In the genomic region with DNA sequence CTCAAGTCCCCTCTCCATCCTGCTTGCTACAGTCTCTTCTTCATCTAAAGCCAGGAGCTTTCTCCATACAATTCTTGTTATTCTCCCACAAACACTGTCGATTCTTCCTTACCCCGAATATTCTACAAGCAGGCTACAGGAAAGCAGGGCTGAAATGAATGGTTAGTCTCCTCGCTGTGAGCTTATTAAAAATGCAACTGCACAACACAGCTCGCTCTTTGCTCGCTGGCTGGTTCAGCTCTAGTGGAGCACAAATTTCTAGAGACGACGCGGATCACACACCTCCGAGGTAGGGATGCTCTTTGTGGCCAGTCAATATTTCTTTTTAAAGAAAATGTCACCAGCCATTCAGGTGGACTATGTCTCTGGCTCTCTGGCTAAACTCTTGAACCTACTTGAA, we compare ENCODE assay signal across 16 mouse cellular contexts.
A peak's percentile ranks its signal among the peaks of the same experiment; 100 is the strongest.
DNase-seq lines count a peak whose midpoint lies in the region; ATAC-seq and TF ChIP-seq lines count a peak whose summit lies in the region.
"Had no signal": no experiment of that assay in that cellular context is flagged by ENCODE, and none has a peak within 500 bp of the region (broad histone marks: within the 10 kb centered on the region; RNA-seq: fewer than 3 reads in every experiment).

No protein-coding gene starts in this region.

- 78% methylated on average over 9 of the region's 9 CpGs for WGBS in forebrain, embryonic 10.5 days
- WGBS in forebrain, embryonic 12.5 days, result 30% methylated on average over 9 of the region's 9 CpGs
- WGBS in hindbrain, embryonic 13.5 days, result 28% methylated on average over 9 of the region's 9 CpGs
- 24% methylated on average over 9 of the region's 9 CpGs for WGBS in midbrain, postnatal 0 days
- 89% methylated on average over 9 of the region's 9 CpGs for WGBS in heart, embryonic 11.5 days (ENCODE audit: insufficient replicate concordance)

- peak overlapping the region; percentile 36 for H3K4me2 ChIP-seq in forebrain, embryonic 12.5 days
- H3K4me2 ChIP-seq in hindbrain, embryonic 13.5 days, result peak overlapping the region; percentile 21
- H3K4me2 ChIP-seq in midbrain, postnatal 0 days (ENCODE audit: low read depth, low read length, poor library complexity, severe bottlenecking), result 0 out of 2 replicates have a peak overlapping the region, but pooled peaks have one; percentile 4
- H3K4me2 ChIP-seq in heart, embryonic 11.5 days, result no peak overlapping the region
- H3K4me2 ChIP-seq: heart, embryonic 12.5 days; lung, embryonic 14.5 days had no signal

- no peak for DNase-seq in forebrain, embryonic 10.5 days (ENCODE audit: extremely low spot score, low spot score)
- DNase-seq in midbrain, postnatal 0 days (ENCODE audit: low spot score), result peak; percentile 34
- DNase-seq in cerebellum, adult 11 months, result no peak
- DNase-seq in ovary, postnatal 14 days (ENCODE audit: low spot score), result no peak
- DNase-seq: adrenal gland, adult 8-10 months; cerebellum, postnatal 14 days; gastrocnemius, postnatal 36 days; lung, embryonic 14.5 days; thymus, postnatal 14 days had no signal

- peak overlapping the region; percentile 73 for H3K27ac ChIP-seq in forebrain, embryonic 10.5 days
- no peak overlapping the region for H3K27ac ChIP-seq in forebrain, embryonic 12.5 days
- H3K27ac ChIP-seq in hindbrain, embryonic 13.5 days, result peak overlapping the region; percentile 82
- H3K27ac ChIP-seq in midbrain, postnatal 0 days (ENCODE audit: low read depth, low read length), result peak overlapping the region; percentile 26; the same call in 1 of the 2 replicates
- H3K27ac ChIP-seq in heart, embryonic 11.5 days (ENCODE audit: low read depth, low read length), result no peak overlapping the region
- H3K27ac ChIP-seq: stomach, postnatal 0 days had no signal

- peaks cover 18% of the 10 kb centered on the region for H3K4me1 ChIP-seq in forebrain, embryonic 10.5 days
- H3K4me1 ChIP-seq in forebrain, embryonic 12.5 days, result peaks cover 16% of the 10 kb centered on the region
- peaks cover 13% of the 10 kb centered on the region for H3K4me1 ChIP-seq in hindbrain, embryonic 13.5 days (replicated peaks)
- no peaks in the 10 kb centered on the region; the same call in 1 of the 2 replicates for H3K4me1 ChIP-seq in midbrain, postnatal 0 days (ENCODE audit: insufficient read depth, low read length)
- H3K4me1 ChIP-seq in heart, embryonic 11.5 days (ENCODE audit: control insufficient read depth, insufficient read depth, low read length), result no peaks in the 10 kb centered on the region
- H3K4me1 ChIP-seq: heart, embryonic 12.5 days had no signal

- H3K9ac ChIP-seq in forebrain, embryonic 12.5 days, result no peak overlapping the region
- 0 out of 2 replicates have a peak overlapping the region, but pooled peaks have one; percentile 24 for H3K9ac ChIP-seq in hindbrain, embryonic 13.5 days
- H3K9ac ChIP-seq in midbrain, postnatal 0 days (replicated peaks; ENCODE audit: low read length, poor library complexity, severe bottlenecking), result 0 out of 2 replicates have a peak overlapping the region, but pooled peaks have one; percentile 33
- H3K9ac ChIP-seq in heart, embryonic 11.5 days (ENCODE audit: low read depth, low read length), result no peak overlapping the region
- H3K9ac ChIP-seq: heart, embryonic 12.5 days; lung, embryonic 14.5 days had no signal

- no peaks in the 10 kb centered on the region for H3K27me3 ChIP-seq in forebrain, embryonic 10.5 days (ENCODE audit: poor library complexity, severe bottlenecking)
- no peaks in the 10 kb centered on the region for H3K27me3 ChIP-seq in forebrain, embryonic 12.5 days
- H3K27me3 ChIP-seq in hindbrain, embryonic 13.5 days, result no peaks in the 10 kb centered on the region
- no peaks in the 10 kb centered on the region for H3K27me3 ChIP-seq in midbrain, postnatal 0 days (ENCODE audit: insufficient read depth, low read length)
- H3K27me3 ChIP-seq in heart, embryonic 11.5 days (ENCODE audit: control insufficient read depth, insufficient read depth, low read length), result no peaks in the 10 kb centered on the region
- H3K27me3 ChIP-seq: heart, embryonic 12.5 days had no signal

- no peak overlapping the region for H3K4me3 ChIP-seq in forebrain, embryonic 10.5 days
- H3K4me3 ChIP-seq in forebrain, embryonic 12.5 days (replicated peaks), result no peak overlapping the region
- no peak overlapping the region for H3K4me3 ChIP-seq in hindbrain, embryonic 13.5 days
- no peak overlapping the region for H3K4me3 ChIP-seq in midbrain, postnatal 0 days (ENCODE audit: low read depth, low read length)
- no peak overlapping the region for H3K4me3 ChIP-seq in heart, embryonic 11.5 days (ENCODE audit: low read depth, low read length)
- H3K4me3 ChIP-seq: heart, embryonic 12.5 days; myocyte had no signal

- H3K36me3 ChIP-seq in forebrain, embryonic 10.5 days (replicated peaks), result no peaks in the 10 kb centered on the region
- no peaks in the 10 kb centered on the region for H3K36me3 ChIP-seq in forebrain, embryonic 12.5 days (replicated peaks)
- no peaks in the 10 kb centered on the region for H3K36me3 ChIP-seq in hindbrain, embryonic 13.5 days
- no peaks in the 10 kb centered on the region for H3K36me3 ChIP-seq in midbrain, postnatal 0 days (ENCODE audit: insufficient read depth, low read length)
- no peaks in the 10 kb centered on the region for H3K36me3 ChIP-seq in heart, embryonic 11.5 days (ENCODE audit: control insufficient read depth, insufficient read depth, low read length)
- H3K36me3 ChIP-seq: heart, embryonic 12.5 days had no signal

- no peak for TF ChIP-seq CTCF in midbrain, postnatal 0 days (IDR thresholded peaks at IDR 0.05)

- ATAC-seq in forebrain, embryonic 12.5 days (ENCODE audit: low FRiP score), result no peak
- no peak for ATAC-seq in hindbrain, embryonic 13.5 days (ENCODE audit: low FRiP score)
- ATAC-seq in midbrain, postnatal 0 days (ENCODE audit: low FRiP score), result no peak
- ATAC-seq in heart, embryonic 11.5 days (replicated peaks; ENCODE audit: insufficient number of reproducible peaks, low FRiP score, low TSS enrichment), result no peak
- ATAC-seq: CD4-positive, CD25-positive, alpha-beta regulatory T cell, adult 4 months had no signal

- no peaks in the 10 kb centered on the region for H3K9me3 ChIP-seq in forebrain, embryonic 10.5 days
- no peaks in the 10 kb centered on the region for H3K9me3 ChIP-seq in forebrain, embryonic 12.5 days
- no peaks in the 10 kb centered on the region for H3K9me3 ChIP-seq in hindbrain, embryonic 13.5 days
- no peaks in the 10 kb centered on the region for H3K9me3 ChIP-seq in midbrain, postnatal 0 days (ENCODE audit: low read length)
- H3K9me3 ChIP-seq in heart, embryonic 11.5 days (replicated peaks; ENCODE audit: control insufficient read depth, low read length), result no peaks in the 10 kb centered on the region
- H3K9me3 ChIP-seq: heart, embryonic 12.5 days had no signal

Comparison
In these comparisons a context has a peak if more than half of its experiments do, and no peak if none do; other contexts are left out.
1. H3K27ac ChIP-seq: peak in forebrain, embryonic 10.5 days (single experiment), hindbrain, embryonic 13.5 days (single experiment) and midbrain, postnatal 0 days (single experiment); none in forebrain, embryonic 12.5 days (single experiment) and heart, embryonic 11.5 days (single experiment).
2. H3K9ac ChIP-seq: peak in hindbrain, embryonic 13.5 days (single experiment) and midbrain, postnatal 0 days (single experiment); none in forebrain, embryonic 12.5 days (single experiment) and heart, embryonic 11.5 days (single experiment).